ENCODE assay signal across 14 mouse cellular contexts in the genomic region with DNA sequence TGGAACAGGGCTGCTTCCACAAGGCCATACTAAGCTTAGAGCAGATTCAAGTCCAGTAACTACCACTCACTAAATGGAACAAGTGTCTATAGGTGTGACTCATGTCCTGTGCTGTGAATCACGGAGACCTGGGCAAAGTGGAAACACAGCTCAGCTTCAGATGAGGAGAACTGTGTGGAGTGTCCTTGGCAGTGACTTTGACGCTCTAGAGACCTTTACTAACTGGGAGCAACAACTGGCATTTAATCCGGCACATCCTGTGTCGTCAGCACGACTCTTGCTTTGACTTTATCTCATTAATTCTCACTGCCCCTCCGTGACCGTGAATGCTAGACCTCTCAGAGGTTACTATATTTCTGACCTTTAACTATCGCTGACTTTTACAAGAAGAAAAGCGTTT.
"Had no signal": no experiment of that assay in that cellular context is flagged by ENCODE, and none has a peak within 500 bp of the region (broad histone marks: within the 10 kb centered on the region; RNA-seq: fewer than 3 reads in every experiment).

No protein-coding gene starts in this region.

- H3K4me2 ChIP-seq: kidney, embryonic 15.5 days; limb, embryonic 12.5 days; liver, embryonic 15.5 days; midbrain, embryonic 13.5 days; neural tube, embryonic 15.5 days had no signal

- H3K4me1 ChIP-seq: kidney, embryonic 15.5 days; liver, embryonic 15.5 days had no signal

- H3K4me3 ChIP-seq: kidney, embryonic 15.5 days; left cerebral cortex, adult 2 months; limb, embryonic 12.5 days; liver, embryonic 15.5 days; midbrain, embryonic 13.5 days; myocyte; neural tube, embryonic 15.5 days had no signal

- H3K27me3 ChIP-seq: kidney, embryonic 15.5 days; limb, embryonic 12.5 days; liver, embryonic 15.5 days; midbrain, embryonic 13.5 days; neural tube, embryonic 15.5 days had no signal

- H3K9me3 ChIP-seq: kidney, embryonic 15.5 days; liver, embryonic 15.5 days had no signal

- H3K36me3 ChIP-seq: kidney, embryonic 15.5 days; liver, embryonic 15.5 days; neural tube, embryonic 15.5 days had no signal

- H3K27ac ChIP-seq: kidney, embryonic 15.5 days; left cerebral cortex, adult 2 months; limb, embryonic 12.5 days; liver, embryonic 15.5 days; midbrain, embryonic 13.5 days; neural tube, embryonic 15.5 days had no signal

- DNase-seq: kidney, postnatal 25 days; lung, adult 2 months; lung, postnatal 36 days; right cerebral cortex, adult 18-20 months; right cerebral cortex, postnatal 25 days; thymus, postnatal 14 days had no signal

- ATAC-seq: lung, postnatal 0 days; midbrain, embryonic 13.5 days had no signal

- H3K9ac ChIP-seq: kidney, embryonic 15.5 days; limb, embryonic 12.5 days; liver, embryonic 15.5 days; midbrain, embryonic 13.5 days; neural tube, embryonic 15.5 days had no signal
